Mouse (Mus musculus) midbrain, embryonic 10.5 days (tissue): ENCODE data around the gene Nyx. TPM values are rescaled to one million over a fixed set of nuclear protein-coding genes. Genes with fewer than 3 reads are reported as not detected.

Experiments
- polyA plus RNA-seq: library from polyadenylated mRNA; unstranded; fragments of >200 nt; fragmentation: Nextera tagmentation; extraction: Ambion mirVana; gene quantifications from 2 replicates; pipeline ENCODE4 v1.2.1, GENCODE M21; 2016

The Nyx gene
- polyA plus RNA-seq, 1 experiment from 2014 or later, result 0.06 TPM

Other genes starting within 250 kb of the Nyx start
- 148 and 156 TPM in 2 replicates for gene Ddx3x, start 185.1 kb upstream of the Nyx start, polyA plus RNA-seq
- gene Gpr34, start 166.0 kb downstream of the Nyx start, polyA plus RNA-seq, result 0.89 and 1.6 TPM in 2 replicates
- gene Gpr82, start 195.3 kb downstream of the Nyx start, polyA plus RNA-seq, result 0.31 and 0.39 TPM in 2 replicates